Mouse (Mus musculus) small intestine, adult 2 months (tissue): Measurements from ENCODE around the gene Morn1. TPM values are rescaled to one million over a fixed set of nuclear protein-coding genes. Genes with fewer than 3 reads are reported as not detected.
A peak's percentile ranks its signal among the peaks of the same experiment; 100 is the strongest.

Experiments
- H3K27ac ChIP-seq: fragments of 200-500 bp; 2 replicates; pipeline ENCODE4 v1.5.1; 2012; ENCODE audit warnings: low read depth, low read length, control low read depth, inconsistent platforms; ENCODE audit not compliant: insufficient read depth
- H3K27me3 ChIP-seq: fragments of 200-500 bp; 2 replicates; pipeline ENCODE4 v1.6.1; 2012; ENCODE audit warnings: mild to moderate bottlenecking, moderate library complexity, low read length, inconsistent platforms; ENCODE audit not compliant: control insufficient read depth, insufficient read depth
- H3K36me3 ChIP-seq: fragments of 200-500 bp; 2 replicates; pipeline ENCODE4 v1.6.1; 2012; ENCODE audit warnings: mild to moderate bottlenecking, low read length, control low read depth, inconsistent platforms; ENCODE audit not compliant: control insufficient read depth, insufficient read depth
- H3K4me1 ChIP-seq: fragments of 200-500 bp; 2 replicates; pipeline ENCODE4 v1.6.1; 2012; ENCODE audit warnings: low read length, inconsistent platforms, mixed read lengths; ENCODE audit not compliant: control insufficient read depth, insufficient read depth, insufficient read length
- H3K4me3 ChIP-seq: fragments of 200-500 bp; 2 replicates; pipeline ENCODE4 v1.5.1; 2012; ENCODE audit warnings: low read depth, mild to moderate bottlenecking, control low read depth, inconsistent platforms, low read length, moderate library complexity
- CTCF ChIP-seq: fragments of 200-500 bp; IDR thresholded peaks from 2 replicates; pipeline ENCODE4 v1.5.1; 2012; ENCODE audit warnings: low read depth, mild to moderate bottlenecking, control low read depth, inconsistent platforms, low read length, moderate library complexity, mixed read lengths; ENCODE audit not compliant: insufficient replicate concordance, insufficient read length; ENCODE audit errors: extremely low read depth
- POLR2A ChIP-seq: fragments of 200-500 bp; IDR thresholded peaks from 2 replicates; pipeline ENCODE4 v1.6.1; 2012; ENCODE audit warnings: low read depth, mild to moderate bottlenecking, control low read depth, inconsistent platforms, low read length, moderate library complexity
- WGBS: fragments of 180-500 bp; shearing (Covaris S2); methylation state at CpG from one replicate; pipeline ENCODE4 v1.1.7; 2018; 5-methylcytosine and 5-hydroxymethylcytosine counted together
- polyA plus RNA-seq: library from polyadenylated mRNA; depleted of rRNA; stranded (reverse); fragments of >200 nt; gene quantifications from 2 replicates; pipeline ENCODE4 v1.2.3, GENCODE M21; 2012

Morn1 gene
- polyA plus RNA-seq, 1 experiment = 3.1 TPM

DNA sequence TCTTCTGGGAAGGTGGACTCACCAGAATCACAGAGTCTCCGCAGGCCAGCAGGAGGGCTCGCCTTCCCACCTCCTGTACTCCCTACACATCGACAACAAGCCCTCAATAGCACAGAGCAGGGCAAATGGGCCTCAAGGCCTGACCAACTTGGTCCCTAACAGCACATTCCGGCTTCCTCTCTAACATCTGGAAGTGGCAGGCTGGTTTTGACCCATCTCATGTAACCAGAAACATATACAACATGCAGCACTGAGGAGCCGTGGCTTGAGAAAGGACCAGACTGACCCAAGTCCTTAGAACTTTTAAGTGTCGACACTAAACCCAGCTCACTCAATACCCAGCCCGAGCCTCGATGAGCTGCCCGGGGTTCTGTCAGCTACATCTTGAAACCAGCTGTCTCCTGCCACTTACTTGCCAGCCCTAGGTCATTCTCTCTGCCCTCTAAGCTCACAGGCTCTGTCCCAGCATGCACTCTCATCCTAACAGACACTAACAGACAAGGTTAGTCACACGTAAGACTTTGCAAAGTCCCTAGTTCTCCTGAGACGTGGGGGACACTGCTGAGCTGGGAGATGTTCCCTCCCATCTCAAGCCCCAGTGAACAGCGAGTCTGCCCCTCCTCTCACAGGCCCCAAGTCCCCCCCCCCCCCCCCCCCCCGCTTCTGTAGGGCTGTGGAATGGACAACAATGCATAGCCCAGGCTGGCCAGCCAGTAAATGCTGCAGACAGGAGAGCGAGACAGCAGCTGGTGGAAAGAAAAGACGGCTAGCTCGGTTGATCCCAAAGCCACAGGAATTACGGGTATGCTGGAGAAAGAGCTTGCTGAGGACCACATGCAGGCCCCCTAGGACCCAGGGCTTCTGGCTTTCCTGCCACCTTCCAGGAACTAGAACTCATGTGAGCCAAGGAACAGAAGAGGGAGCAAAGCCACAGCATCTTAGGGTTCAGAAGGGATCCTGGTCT is 87.7 kb downstream of the Morn1 start:
- TF ChIP-seq CTCF (no peak), POLR2A (no peak)
- peak overlapping the region; percentile 80 for H3K27ac ChIP-seq
- H3K4me3 ChIP-seq = no peak overlapping the region
- 46% methylated on average over 17 of the region's 17 CpGs for WGBS
- no peaks in the 10 kb centered on the region for H3K36me3 ChIP-seq
- peaks cover 43% of the 10 kb centered on the region for H3K4me1 ChIP-seq
- H3K27me3 ChIP-seq = no peaks in the 10 kb centered on the region

DNA sequence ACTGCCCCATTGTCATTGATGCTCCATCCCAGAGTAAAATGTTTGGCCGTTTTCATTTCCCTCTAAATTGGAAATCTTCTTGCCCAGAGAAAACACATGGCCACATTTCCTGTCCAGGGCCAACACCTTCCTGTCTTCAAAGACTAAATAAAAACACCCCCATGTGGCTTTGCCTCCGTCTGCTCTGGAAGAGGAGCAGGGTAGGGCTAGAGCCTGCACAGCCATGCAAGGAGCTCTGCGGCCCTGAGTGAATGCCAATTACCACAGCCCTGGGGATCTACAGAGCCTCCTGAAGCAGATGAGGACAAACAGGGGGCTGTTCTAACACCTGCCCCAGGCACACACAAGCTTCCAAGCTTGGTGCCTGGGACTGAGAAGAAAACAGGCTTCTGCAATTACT is 89.8 kb downstream of the Morn1 start:
- no peak overlapping the region for H3K4me3 ChIP-seq
- H3K27me3 ChIP-seq = no peaks in the 10 kb centered on the region
- H3K36me3 ChIP-seq = no peaks in the 10 kb centered on the region
- TF ChIP-seq CTCF (no peak), POLR2A (no peak)
- peaks cover 45% of the 10 kb centered on the region for H3K4me1 ChIP-seq
- H3K27ac ChIP-seq = no peak overlapping the region
- WGBS = 68% methylated on average over 3 of the region's 3 CpGs

GRCm38 (mm10) chr4:155178274-155178673 is 91.9 kb downstream of the Morn1 start:
- Histone ChIP-seq H3K36me3 (no peaks in the 10 kb centered on the region), H3K27ac (peak overlapping the region; percentile 64), H3K27me3 (no peaks in the 10 kb centered on the region), H3K4me3 (no peak overlapping the region), H3K4me1 (peaks cover 37% of the 10 kb centered on the region)
- WGBS = 29% methylated on average over 6 of the region's 6 CpGs
- TF ChIP-seq POLR2A (no peak), CTCF (no peak)

GRCm38 (mm10) chr4:155178981-155179512 is 92.7 kb downstream of the Morn1 start:
- H3K27me3 ChIP-seq = no peaks in the 10 kb centered on the region
- TF ChIP-seq CTCF (no peak), POLR2A (no peak)
- H3K36me3 ChIP-seq = no peaks in the 10 kb centered on the region
- H3K4me3 ChIP-seq = no peak overlapping the region
- peaks cover 31% of the 10 kb centered on the region for H3K4me1 ChIP-seq
- 38% methylated on average over 3 of the region's 3 CpGs for WGBS
- peak overlapping the region; percentile 41 for H3K27ac ChIP-seq

DNA sequence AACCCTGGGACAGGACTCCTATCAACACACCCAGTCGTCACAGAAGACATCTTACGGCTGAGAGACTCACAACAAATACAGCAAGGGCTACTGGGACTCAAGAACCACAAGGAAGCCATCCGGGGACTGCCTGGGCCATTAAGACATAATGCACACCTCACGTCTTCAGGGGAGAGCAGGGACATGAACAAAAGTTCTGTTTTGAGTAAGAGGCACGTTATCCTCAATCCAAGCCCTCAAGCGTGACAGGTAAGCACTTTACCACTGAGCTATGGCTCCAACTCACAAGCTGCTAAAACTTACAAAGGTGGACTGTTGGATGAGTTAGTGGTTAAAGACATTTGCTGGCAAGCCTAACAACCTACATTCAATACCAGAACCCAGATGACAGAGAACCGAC is 96.8 kb downstream of the Morn1 start:
- H3K27ac ChIP-seq = no peak overlapping the region
- no peaks in the 10 kb centered on the region for H3K27me3 ChIP-seq
- TF ChIP-seq POLR2A = no peak
- TF ChIP-seq CTCF = no peak
- peaks cover 23% of the 10 kb centered on the region; the same call in 1 of the 2 replicates for H3K4me1 ChIP-seq
- no peak overlapping the region for H3K4me3 ChIP-seq
- H3K36me3 ChIP-seq = no peaks in the 10 kb centered on the region
- 85% methylated on average over 7 of the region's 7 CpGs for WGBS

- Histone ChIP-seq H3K27me3 (no peaks in the 10 kb centered on the region), H3K27ac (no peak overlapping the region), H3K4me3 (no peak overlapping the region), H3K4me1 (peaks cover 26% of the 10 kb centered on the region; the same call in 1 of the 2 replicates), H3K36me3 (no peaks in the 10 kb centered on the region)
- TF ChIP-seq POLR2A (no peak), CTCF (no peak)
- WGBS = 70% methylated on average over 18 of the region's 18 CpGs
Measured at GRCm38 (mm10) chr4:155184248-155185070, 98.1 kb downstream of the Morn1 start.
